Mouse (Mus musculus): ENCODE results near the gene Hs6st3.

The Hs6st3 gene

GRCm38 (mm10) chr14:119665741-119666141 lies 527.6 kb downstream of the Hs6st3 start:
- DNase-seq = no peak

- no peak for DNase-seq
Measured at GRCm38 (mm10) chr14:119667421-119667820, 529.3 kb downstream of the Hs6st3 start.

- DNase-seq = no peak
Measured at GRCm38 (mm10) chr14:119670836-119671587, 532.9 kb downstream of the Hs6st3 start.

- no peak for DNase-seq
Measured at GRCm38 (mm10) chr14:119678574-119678973, 540.4 kb downstream of the Hs6st3 start.

- no peak for DNase-seq
Measured at GRCm38 (mm10) chr14:119680052-119680451, 541.9 kb downstream of the Hs6st3 start.

GRCm38 (mm10) chr14:119687885-119688284 lies 549.7 kb downstream of the Hs6st3 start:
- no peak for DNase-seq

GRCm38 (mm10) chr14:119699982-119700381 lies 561.8 kb downstream of the Hs6st3 start:
- DNase-seq = no peak

- DNase-seq = no peak
Measured at GRCm38 (mm10) chr14:119714712-119715111, 576.6 kb downstream of the Hs6st3 start.

GRCm38 (mm10) chr14:119717323-119717722 lies 579.2 kb downstream of the Hs6st3 start:
- no peak for DNase-seq

GRCm38 (mm10) chr14:119725102-119725501 lies 587.0 kb downstream of the Hs6st3 start:
- no peak for DNase-seq

- no peak for DNase-seq
Measured at GRCm38 (mm10) chr14:119731436-119732080, 593.4 kb downstream of the Hs6st3 start.

GRCm38 (mm10) chr14:119732219-119732618 lies 594.1 kb downstream of the Hs6st3 start:
- DNase-seq = no peak

GRCm38 (mm10) chr14:119737408-119737961 lies 599.3 kb downstream of the Hs6st3 start:
- no peak for DNase-seq

GRCm38 (mm10) chr14:119741791-119742190 lies 603.6 kb downstream of the Hs6st3 start:
- no peak for DNase-seq

GRCm38 (mm10) chr14:119761376-119761775 lies 623.2 kb downstream of the Hs6st3 start:
- DNase-seq = no peak

- DNase-seq = no peak
Measured at GRCm38 (mm10) chr14:119772040-119772439, 633.9 kb downstream of the Hs6st3 start.

- no peak for DNase-seq
Measured at GRCm38 (mm10) chr14:119776261-119776660, 638.1 kb downstream of the Hs6st3 start.

- DNase-seq = no peak
Measured at GRCm38 (mm10) chr14:119779982-119780588, 641.9 kb downstream of the Hs6st3 start.

GRCm38 (mm10) chr14:119781111-119781510 lies 643.0 kb downstream of the Hs6st3 start:
- DNase-seq = no peak

GRCm38 (mm10) chr14:119789457-119789856 lies 651.3 kb downstream of the Hs6st3 start:
- no peak for DNase-seq

GRCm38 (mm10) chr14:119797172-119797850 lies 659.2 kb downstream of the Hs6st3 start:
- no peak for DNase-seq

GRCm38 (mm10) chr14:119798561-119798960 lies 660.4 kb downstream of the Hs6st3 start:
- DNase-seq = no peak

GRCm38 (mm10) chr14:119800856-119801255 lies 662.7 kb downstream of the Hs6st3 start:
- DNase-seq = peak; percentile 10
